Mouse (Mus musculus): Measurements from ENCODE around the gene Naif1. TPM values are rescaled to one million over a fixed set of nuclear protein-coding genes. Genes with fewer than 3 reads are reported as not detected.
"Not testable (repeated sequence)": the region's sequence is repeated elsewhere in the genome, so short reads cannot be mapped to it uniquely, and the experiment has no call there.

Naif1 gene
- polyA plus RNA-seq, 1 experiment from 2014 or later, result 6.9 TPM

- no peak for ATAC-seq (ENCODE audit: insufficient read depth, low FRiP score, low TSS enrichment)
- no peak overlapping the region for H3K4me2 ChIP-seq (ENCODE audit: low read depth)
- DNase-seq (ENCODE audit: low spot score), result no peak
- H3K27ac ChIP-seq (ENCODE audit: low read depth, low read length), result no peak overlapping the region
- 97% methylated on average over 2 of the region's 2 CpGs for WGBS
- H3K36me3 ChIP-seq (ENCODE audit: control insufficient read depth, insufficient read depth, low read length), result no peaks in the 10 kb centered on the region
- no peak overlapping the region for H3K4me3 ChIP-seq (ENCODE audit: low read depth, low read length)
- no peak overlapping the region for H3K9ac ChIP-seq (ENCODE audit: low read length)
- no peaks in the 10 kb centered on the region for H3K4me1 ChIP-seq (ENCODE audit: control insufficient read depth, insufficient read depth, low read length)
- H3K9me3 ChIP-seq (ENCODE audit: control insufficient read depth, low read length), result no peaks in the 10 kb centered on the region
- H3K27me3 ChIP-seq (ENCODE audit: control insufficient read depth, insufficient read depth, low read length), result no peaks in the 10 kb centered on the region
These were observed 9.4 kb downstream of the Naif1 start for GRCm38 (mm10) chr2:32459657-32460056.

- Histone ChIP-seq H3K9me3 (ENCODE audit: control insufficient read depth, low read length) (no peaks in the 10 kb centered on the region), H3K27me3 (ENCODE audit: control insufficient read depth, insufficient read depth, low read length) (no peaks in the 10 kb centered on the region), H3K4me1 (ENCODE audit: control insufficient read depth, insufficient read depth, low read length) (no peaks in the 10 kb centered on the region), H3K9ac (ENCODE audit: low read length) (no peak overlapping the region), H3K36me3 (ENCODE audit: control insufficient read depth, insufficient read depth, low read length) (no peaks in the 10 kb centered on the region), H3K4me3 (ENCODE audit: low read depth, low read length) (no peak overlapping the region), H3K27ac (ENCODE audit: low read depth, low read length) (no peak overlapping the region), H3K4me2 (ENCODE audit: low read depth) (no peak overlapping the region)
- no peak for DNase-seq (ENCODE audit: low spot score)
- ATAC-seq (ENCODE audit: insufficient read depth, low FRiP score, low TSS enrichment), result no peak
- 80% methylated on average over 2 of the region's 2 CpGs for WGBS
These were observed 13.5 kb downstream of the Naif1 start for GRCm38 (mm10) chr2:32463773-32464172.

- WGBS, result 81% methylated on average over 6 of the region's 6 CpGs
- ATAC-seq (ENCODE audit: insufficient read depth, low FRiP score, low TSS enrichment) (no peak), DNase-seq (ENCODE audit: low spot score) (no peak)
- Histone ChIP-seq H3K9ac (ENCODE audit: low read length) (no peak overlapping the region), H3K27ac (ENCODE audit: low read depth, low read length) (no peak overlapping the region), H3K4me2 (ENCODE audit: low read depth) (no peak overlapping the region), H3K36me3 (ENCODE audit: control insufficient read depth, insufficient read depth, low read length) (no peaks in the 10 kb centered on the region), H3K27me3 (ENCODE audit: control insufficient read depth, insufficient read depth, low read length) (no peaks in the 10 kb centered on the region), H3K4me1 (ENCODE audit: control insufficient read depth, insufficient read depth, low read length) (no peaks in the 10 kb centered on the region), H3K9me3 (ENCODE audit: control insufficient read depth, low read length) (no peaks in the 10 kb centered on the region), H3K4me3 (ENCODE audit: low read depth, low read length) (no peak overlapping the region)
These were observed 14.1 kb downstream of the Naif1 start for GRCm38 (mm10) chr2:32464212-32464891.

- no peaks in the 10 kb centered on the region for H3K4me1 ChIP-seq (ENCODE audit: control insufficient read depth, insufficient read depth, low read length)
- H3K9me3 ChIP-seq (ENCODE audit: control insufficient read depth, low read length), result no peaks in the 10 kb centered on the region
- H3K4me3 ChIP-seq (ENCODE audit: low read depth, low read length), result no peak overlapping the region
- DNase-seq (ENCODE audit: low spot score) (no peak), ATAC-seq (ENCODE audit: insufficient read depth, low FRiP score, low TSS enrichment) (no peak)
- no peaks in the 10 kb centered on the region for H3K36me3 ChIP-seq (ENCODE audit: control insufficient read depth, insufficient read depth, low read length)
- no peak overlapping the region for H3K27ac ChIP-seq (ENCODE audit: low read depth, low read length)
- 89% methylated on average over 6 of the region's 6 CpGs for WGBS
- no peak overlapping the region for H3K9ac ChIP-seq (ENCODE audit: low read length)
- no peaks in the 10 kb centered on the region for H3K27me3 ChIP-seq (ENCODE audit: control insufficient read depth, insufficient read depth, low read length)
- no peak overlapping the region for H3K4me2 ChIP-seq (ENCODE audit: low read depth)
These were observed 20.9 kb downstream of the Naif1 start for GRCm38 (mm10) chr2:32471001-32471680.

GRCm38 (mm10) chr2:32471681-32472061, 21.4 kb downstream of the Naif1 start:
- ATAC-seq (ENCODE audit: insufficient read depth, low FRiP score, low TSS enrichment), result no peak
- WGBS, result 85% methylated on average over 6 of the region's 6 CpGs

GRCm38 (mm10) chr2:32475361-32475760, 25.1 kb downstream of the Naif1 start:
- H3K9ac ChIP-seq (ENCODE audit: low read length); ATAC-seq (ENCODE audit: insufficient read depth, low FRiP score, low TSS enrichment); H3K4me1 ChIP-seq (ENCODE audit: control insufficient read depth, insufficient read depth, low read length); H3K4me3 ChIP-seq (ENCODE audit: low read depth, low read length); DNase-seq (ENCODE audit: low spot score); H3K4me2 ChIP-seq (ENCODE audit: low read depth); H3K27ac ChIP-seq (ENCODE audit: low read depth, low read length); H3K27me3 ChIP-seq (ENCODE audit: control insufficient read depth, insufficient read depth, low read length); H3K9me3 ChIP-seq (ENCODE audit: control insufficient read depth, low read length); H3K36me3 ChIP-seq (ENCODE audit: control insufficient read depth, insufficient read depth, low read length): not testable (repeated sequence)
- WGBS, result 96% methylated on average over 5 of the region's 9 CpGs

More at GRCm38 (mm10) chr2:32471681-32472061, 21.4 kb downstream of the Naif1 start:
- no peak for DNase-seq (ENCODE audit: low spot score)
- no peaks in the 10 kb centered on the region for H3K27me3 ChIP-seq (ENCODE audit: control insufficient read depth, insufficient read depth, low read length)
- no peaks in the 10 kb centered on the region for H3K9me3 ChIP-seq (ENCODE audit: control insufficient read depth, low read length)
- H3K4me3 ChIP-seq (ENCODE audit: low read depth, low read length), result no peak overlapping the region
- H3K36me3 ChIP-seq (ENCODE audit: control insufficient read depth, insufficient read depth, low read length), result no peaks in the 10 kb centered on the region
- H3K27ac ChIP-seq (ENCODE audit: low read depth, low read length), result no peak overlapping the region
- no peak overlapping the region for H3K9ac ChIP-seq (ENCODE audit: low read length)
- H3K4me2 ChIP-seq (ENCODE audit: low read depth), result no peak overlapping the region
- H3K4me1 ChIP-seq (ENCODE audit: control insufficient read depth, insufficient read depth, low read length), result no peaks in the 10 kb centered on the region

GRCm38 (mm10) chr2:32482351-32482750, 32.1 kb downstream of the Naif1 start:
- H3K4me2 ChIP-seq (ENCODE audit: low read depth), result no peak overlapping the region
- H3K36me3 ChIP-seq (ENCODE audit: control insufficient read depth, insufficient read depth, low read length), result no peaks in the 10 kb centered on the region
- no peak overlapping the region for H3K27ac ChIP-seq (ENCODE audit: low read depth, low read length)
- H3K27me3 ChIP-seq (ENCODE audit: control insufficient read depth, insufficient read depth, low read length), result no peaks in the 10 kb centered on the region
- H3K4me3 ChIP-seq (ENCODE audit: low read depth, low read length), result no peak overlapping the region
- no peak for ATAC-seq (ENCODE audit: insufficient read depth, low FRiP score, low TSS enrichment)
- no peaks in the 10 kb centered on the region for H3K4me1 ChIP-seq (ENCODE audit: control insufficient read depth, insufficient read depth, low read length)
- 94% methylated on average over 8 of the region's 8 CpGs for WGBS
- no peak for DNase-seq (ENCODE audit: low spot score)
- no peak overlapping the region for H3K9ac ChIP-seq (ENCODE audit: low read length)
- no peaks in the 10 kb centered on the region for H3K9me3 ChIP-seq (ENCODE audit: control insufficient read depth, low read length)

GRCm38 (mm10) chr2:32483179-32483875, 33.1 kb downstream of the Naif1 start:
- ATAC-seq (ENCODE audit: insufficient read depth, low FRiP score, low TSS enrichment), result no peak
- H3K9me3 ChIP-seq (ENCODE audit: control insufficient read depth, low read length), result no peaks in the 10 kb centered on the region
- H3K9ac ChIP-seq (ENCODE audit: low read length), result no peak overlapping the region
- 78% methylated on average over 9 of the region's 9 CpGs for WGBS
- H3K27me3 ChIP-seq (ENCODE audit: control insufficient read depth, insufficient read depth, low read length), result no peaks in the 10 kb centered on the region
- no peak for DNase-seq (ENCODE audit: low spot score)
- H3K4me1 ChIP-seq (ENCODE audit: control insufficient read depth, insufficient read depth, low read length), result no peaks in the 10 kb centered on the region
- H3K4me2 ChIP-seq (ENCODE audit: low read depth), result no peak overlapping the region
- H3K36me3 ChIP-seq (ENCODE audit: control insufficient read depth, insufficient read depth, low read length), result no peaks in the 10 kb centered on the region
- H3K4me3 ChIP-seq (ENCODE audit: low read depth, low read length), result no peak overlapping the region
- no peak overlapping the region for H3K27ac ChIP-seq (ENCODE audit: low read depth, low read length)

Measured in neural tube, embryonic 11.5 days (tissue).